Mouse (Mus musculus) adipocyte (in vitro differentiated cells): Measurements from ENCODE around the gene Gm48551.

ENCODE experiments used
- DNase-seq: peaks from one replicate; pipeline ENCODE4 v3.0.0-alpha.2; 2016; ENCODE audit warnings: low spot score

The Gm48551 gene

GRCm38 (mm10) chr10:81404082-81404481 lies 19.8 kb downstream of the Gm48551 start:
- no peak for DNase-seq

- DNase-seq = no peak
Measured at GRCm38 (mm10) chr10:81404720-81405119, 20.5 kb downstream of the Gm48551 start.

GRCm38 (mm10) chr10:81405588-81406201 lies 21.4 kb downstream of the Gm48551 start:
- no peak for DNase-seq

GRCm38 (mm10) chr10:81406504-81407440 lies 22.5 kb downstream of the Gm48551 start:
- DNase-seq = no peak

- peak; percentile 73 for DNase-seq
Measured at GRCm38 (mm10) chr10:81407539-81408423, 23.5 kb downstream of the Gm48551 start.

- no peak for DNase-seq
Measured at GRCm38 (mm10) chr10:81408424-81408729, 24.1 kb downstream of the Gm48551 start.

GRCm38 (mm10) chr10:81408871-81409291 lies 24.6 kb downstream of the Gm48551 start:
- DNase-seq = no peak

- no peak for DNase-seq
Measured at GRCm38 (mm10) chr10:81409330-81409729, 25.1 kb downstream of the Gm48551 start.

- no peak for DNase-seq
Measured at GRCm38 (mm10) chr10:81410350-81410749, 26.1 kb downstream of the Gm48551 start.

- no peak for DNase-seq
Measured at GRCm38 (mm10) chr10:81410981-81411380, 26.7 kb downstream of the Gm48551 start.

GRCm38 (mm10) chr10:81411471-81412400 lies 27.5 kb downstream of the Gm48551 start:
- DNase-seq = peak; percentile 80

GRCm38 (mm10) chr10:81412586-81413309 lies 28.5 kb downstream of the Gm48551 start:
- no peak for DNase-seq

GRCm38 (mm10) chr10:81413310-81414261 lies 29.3 kb downstream of the Gm48551 start:
- no peak for DNase-seq

- no peak for DNase-seq
Measured at GRCm38 (mm10) chr10:81414682-81415081, 30.4 kb downstream of the Gm48551 start.

- DNase-seq = no peak
Measured at GRCm38 (mm10) chr10:81415146-81415545, 30.9 kb downstream of the Gm48551 start.

GRCm38 (mm10) chr10:81415549-81416310 lies 31.5 kb downstream of the Gm48551 start:
- no peak for DNase-seq

GRCm38 (mm10) chr10:81416581-81417226 lies 32.4 kb downstream of the Gm48551 start:
- peak; percentile 58 for DNase-seq
